Mouse (Mus musculus) forebrain, embryonic 12.5 days (tissue): ENCODE measurements around the gene Srrt. TPM values are rescaled to one million over a fixed set of nuclear protein-coding genes. Genes with fewer than 3 reads are reported as not detected.
A peak's percentile ranks its signal among the peaks of the same experiment; 100 is the strongest.

ENCODE experiments used
- ATAC-seq: fragments of 200-750 bp; cut with Nextera tagmentation; 2 replicates; pipeline ENCODE4 v1.8.0; 2017; ENCODE audit warnings: moderate TSS enrichment; ENCODE audit not compliant: low FRiP score
- H3K27ac ChIP-seq: fragments of 300-500 bp; sonication (generic); 2 replicates; pipeline ENCODE4 v1.5.1; 2016; ENCODE audit warnings: mild to moderate bottlenecking
- H3K27me3 ChIP-seq: fragments of 300-500 bp; sonication (generic); 2 replicates; pipeline ENCODE4 v1.6.1; 2016; ENCODE audit warnings: mild to moderate bottlenecking
- H3K36me3 ChIP-seq: fragments of 300-500 bp; sonication (generic); replicated peaks from 2 replicates; pipeline ENCODE4 v1.6.1; 2016; ENCODE audit warnings: mild to moderate bottlenecking
- H3K4me1 ChIP-seq: fragments of 300-500 bp; sonication (generic); 2 replicates; pipeline ENCODE4 v1.6.1; 2016
- H3K4me2 ChIP-seq: fragments of 300-500 bp; sonication (generic); 2 replicates; pipeline ENCODE4 v1.6.1; 2016; ENCODE audit warnings: mild to moderate bottlenecking, moderate library complexity
- H3K4me3 ChIP-seq: fragments of 300-500 bp; sonication (generic); replicated peaks from 2 replicates; pipeline ENCODE4 v1.5.1; 2016; ENCODE audit warnings: mild to moderate bottlenecking
- H3K9ac ChIP-seq: fragments of 300-500 bp; sonication (generic); 2 replicates; pipeline ENCODE4 v1.6.1; 2016; ENCODE audit warnings: mild to moderate bottlenecking
- H3K9me3 ChIP-seq: fragments of 300-500 bp; sonication (generic); 2 replicates; pipeline ENCODE4 v1.6.1; 2016
- WGBS: fragments of 180-500 bp; shearing (Covaris S2); methylation state at CpG from one replicate; pipeline ENCODE4 v1.1.7; 2016; 5-methylcytosine and 5-hydroxymethylcytosine counted together
- polyA plus RNA-seq: library from polyadenylated mRNA; unstranded; fragments of >200 nt; fragmentation: Nextera tagmentation; extraction: Ambion mirVana; gene quantifications from 2 replicates; pipeline ENCODE4 v1.2.1, GENCODE M21; 2016

Gene Srrt
- polyA plus RNA-seq, 1 experiment from 2014 or later: 184 TPM

GRCm38 (mm10) chr5:137306439-137307005 is 952 bp downstream of the Srrt start:
- Histone ChIP-seq H3K4me2 (peak overlapping the region; percentile 79), H3K27me3 (no peaks in the 10 kb centered on the region), H3K9ac (peak overlapping the region; percentile 97), H3K4me1 (peaks cover 40% of the 10 kb centered on the region), H3K27ac (peak overlapping the region; percentile 92), H3K9me3 (no peaks in the 10 kb centered on the region), H3K36me3 (peaks cover 62% of the 10 kb centered on the region), H3K4me3 (peak overlapping the region; percentile 91)
- ATAC-seq: no peak
- 20% methylated on average over 12 of the region's 12 CpGs for WGBS

- Histone ChIP-seq H3K9me3 (no peaks in the 10 kb centered on the region), H3K36me3 (peaks cover 65% of the 10 kb centered on the region), H3K27me3 (no peaks in the 10 kb centered on the region), H3K4me3 (peak overlapping the region; percentile 91), H3K27ac (no peak overlapping the region), H3K9ac (peak overlapping the region; percentile 97), H3K4me1 (peaks cover 40% of the 10 kb centered on the region), H3K4me2 (peak overlapping the region; percentile 79)
- ATAC-seq: no peak
- WGBS: 82% methylated on average over 3 of the region's 3 CpGs
These were observed 1.7 kb downstream of the Srrt start for GRCm38 (mm10) chr5:137305822-137306221.

DNA sequence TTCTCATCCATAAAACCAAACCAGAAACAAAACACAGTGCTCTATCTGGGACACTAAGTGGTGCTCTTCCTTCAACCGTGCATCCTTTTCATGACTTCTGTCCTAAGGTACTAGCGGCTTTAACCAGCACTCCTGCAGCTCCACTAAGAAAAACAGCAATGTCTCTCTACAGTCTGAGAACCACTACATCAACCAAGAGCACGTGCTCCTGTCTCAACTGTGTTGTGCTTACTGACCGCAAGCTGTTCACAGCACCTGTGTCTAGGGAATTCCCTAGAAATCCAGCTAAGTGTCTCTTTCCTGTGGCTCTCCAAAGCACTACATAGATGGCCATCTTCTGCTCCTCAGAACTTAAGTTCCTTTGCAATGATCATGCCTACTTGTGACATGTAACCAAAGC is 2.7 kb downstream of the Srrt start:
- H3K9me3 ChIP-seq: no peaks in the 10 kb centered on the region
- 0 out of 2 replicates have a peak overlapping the region, but pooled peaks have one; percentile 5 for H3K9ac ChIP-seq
- H3K27ac ChIP-seq: peak overlapping the region; percentile 46
- H3K36me3 ChIP-seq: peaks cover 65% of the 10 kb centered on the region
- no peaks in the 10 kb centered on the region for H3K27me3 ChIP-seq
- peak overlapping the region; percentile 7 for H3K4me3 ChIP-seq
- peak overlapping the region; percentile 79 for H3K4me2 ChIP-seq
- peaks cover 40% of the 10 kb centered on the region for H3K4me1 ChIP-seq
- 74% methylated on average over 4 of the region's 4 CpGs for WGBS
- ATAC-seq: no peak

DNA sequence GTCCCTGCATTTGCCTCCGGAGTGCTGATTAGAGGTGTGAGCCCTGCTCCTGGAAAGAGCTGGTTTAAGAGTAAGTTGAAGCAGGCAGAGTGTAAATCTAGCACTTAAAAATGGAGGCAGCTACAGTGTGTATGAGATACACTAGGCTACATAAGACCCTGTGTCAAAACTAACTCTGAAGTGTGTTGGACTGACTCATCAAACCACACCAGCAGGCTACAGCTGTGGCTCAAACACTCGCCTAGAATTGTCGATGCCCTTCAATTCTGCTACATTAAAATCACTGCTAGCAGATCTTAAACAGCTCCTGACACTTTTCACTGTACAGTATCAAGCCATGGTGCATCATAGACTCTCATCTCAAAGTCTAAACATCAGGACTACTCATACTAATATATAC is 3.3 kb downstream of the Srrt start:
- Histone ChIP-seq H3K4me2 (peak overlapping the region; percentile 4; the same call in 1 of the 2 replicates), H3K27me3 (no peaks in the 10 kb centered on the region), H3K4me3 (no peak overlapping the region), H3K9ac (0 out of 2 replicates have a peak overlapping the region, but pooled peaks have one; percentile 5), H3K27ac (no peak overlapping the region), H3K36me3 (peaks cover 65% of the 10 kb centered on the region), H3K9me3 (no peaks in the 10 kb centered on the region), H3K4me1 (peaks cover 40% of the 10 kb centered on the region)
- WGBS: 82% methylated on average over 3 of the region's 3 CpGs
- ATAC-seq: no peak

DNA sequence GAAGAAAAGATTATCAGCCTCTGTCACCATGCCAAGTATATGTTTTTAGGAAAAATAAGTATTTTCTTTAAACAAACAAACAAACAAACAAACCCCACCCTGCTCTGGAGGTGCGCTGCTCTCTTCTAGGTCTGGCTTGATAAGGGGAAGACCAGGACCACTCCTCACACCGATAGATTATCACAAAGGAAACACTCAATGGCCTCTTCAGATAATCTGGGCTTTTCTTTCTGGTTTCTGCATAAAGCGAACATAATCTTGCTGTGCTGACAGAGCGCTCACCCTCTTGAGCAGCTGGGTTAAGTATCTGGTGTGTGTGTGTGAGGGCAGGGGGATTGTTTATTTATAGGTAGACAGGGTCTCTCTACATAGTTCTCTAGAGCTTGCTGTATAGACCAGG is 3.9 kb downstream of the Srrt start:
- Histone ChIP-seq H3K36me3 (peaks cover 65% of the 10 kb centered on the region), H3K9ac (no peak overlapping the region), H3K27me3 (no peaks in the 10 kb centered on the region), H3K4me2 (peak overlapping the region; percentile 4; the same call in 1 of the 2 replicates), H3K9me3 (no peaks in the 10 kb centered on the region), H3K27ac (0 out of 2 replicates have a peak overlapping the region, but pooled peaks have one; percentile 8), H3K4me1 (peaks cover 40% of the 10 kb centered on the region), H3K4me3 (no peak overlapping the region)
- WGBS: 82% methylated on average over 4 of the region's 4 CpGs
- ATAC-seq: no peak

DNA sequence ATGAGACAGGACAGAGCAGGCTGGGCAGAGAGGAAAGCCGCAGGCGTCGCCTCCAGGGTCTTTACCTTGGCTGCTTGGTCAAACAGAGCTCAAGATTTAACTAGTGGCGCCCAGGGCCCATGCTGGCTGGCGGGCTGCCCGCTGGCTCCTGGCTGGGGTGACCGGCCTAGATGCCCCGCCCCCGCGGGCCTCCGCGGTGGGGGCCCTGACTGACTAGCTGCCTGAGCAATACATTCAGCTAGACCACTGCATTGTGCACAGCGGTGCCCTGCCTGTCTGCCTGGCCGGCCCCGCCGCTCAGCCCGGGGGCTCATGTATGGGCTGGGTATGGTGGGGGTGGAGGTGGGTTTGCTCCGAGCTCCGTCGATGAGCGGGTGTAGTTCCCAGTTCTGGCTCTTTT is 6.2 kb downstream of the Srrt start:
- Histone ChIP-seq H3K27me3 (no peaks in the 10 kb centered on the region), H3K4me1 (peaks cover 30% of the 10 kb centered on the region), H3K9me3 (no peaks in the 10 kb centered on the region), H3K4me2 (no peak overlapping the region), H3K9ac (0 out of 2 replicates have a peak overlapping the region, but pooled peaks have one; percentile 17), H3K4me3 (no peak overlapping the region), H3K27ac (no peak overlapping the region), H3K36me3 (peaks cover 86% of the 10 kb centered on the region)
- 0 out of 2 replicates have a peak, but pooled peaks have one; percentile 24 for ATAC-seq
- WGBS: 70% methylated on average over 21 of the region's 21 CpGs

- Histone ChIP-seq H3K4me2 (no peak overlapping the region), H3K4me3 (no peak overlapping the region), H3K27me3 (no peaks in the 10 kb centered on the region), H3K9ac (no peak overlapping the region), H3K27ac (no peak overlapping the region), H3K4me1 (peaks cover 21% of the 10 kb centered on the region), H3K36me3 (peaks cover 95% of the 10 kb centered on the region), H3K9me3 (no peaks in the 10 kb centered on the region)
- WGBS: 89% methylated on average over 7 of the region's 7 CpGs
- no peak for ATAC-seq
These were observed 8.2 kb downstream of the Srrt start for GRCm38 (mm10) chr5:137299240-137299639.

DNA sequence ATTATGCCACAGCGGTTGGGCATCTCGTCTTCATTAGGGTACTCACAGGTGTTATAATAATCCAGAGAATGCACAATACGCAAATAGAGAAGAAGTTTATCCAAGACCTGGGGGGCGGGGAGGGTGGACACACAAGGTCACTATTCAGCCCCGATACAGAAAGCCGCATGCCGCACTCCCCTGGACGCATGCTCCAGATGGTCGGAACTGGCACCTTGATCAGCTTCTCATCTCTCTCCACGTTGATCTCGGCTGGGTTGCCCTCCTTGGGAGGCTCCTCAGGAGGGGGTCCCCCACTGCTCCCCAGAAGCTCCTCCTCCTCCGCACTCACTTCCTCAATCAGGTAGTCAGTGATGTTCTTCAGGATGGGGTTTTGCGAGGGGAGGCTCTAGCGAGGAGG is 10.3 kb downstream of the Srrt start:
- H3K27me3 ChIP-seq: peaks cover 10% of the 10 kb centered on the region
- no peak for ATAC-seq
- no peak overlapping the region for H3K27ac ChIP-seq
- no peak overlapping the region for H3K9ac ChIP-seq
- peaks cover 74% of the 10 kb centered on the region for H3K36me3 ChIP-seq
- H3K4me2 ChIP-seq: no peak overlapping the region
- no peak overlapping the region for H3K4me3 ChIP-seq
- H3K4me1 ChIP-seq: peaks cover 25% of the 10 kb centered on the region
- H3K9me3 ChIP-seq: no peaks in the 10 kb centered on the region
- 92% methylated on average over 14 of the region's 14 CpGs for WGBS

DNA sequence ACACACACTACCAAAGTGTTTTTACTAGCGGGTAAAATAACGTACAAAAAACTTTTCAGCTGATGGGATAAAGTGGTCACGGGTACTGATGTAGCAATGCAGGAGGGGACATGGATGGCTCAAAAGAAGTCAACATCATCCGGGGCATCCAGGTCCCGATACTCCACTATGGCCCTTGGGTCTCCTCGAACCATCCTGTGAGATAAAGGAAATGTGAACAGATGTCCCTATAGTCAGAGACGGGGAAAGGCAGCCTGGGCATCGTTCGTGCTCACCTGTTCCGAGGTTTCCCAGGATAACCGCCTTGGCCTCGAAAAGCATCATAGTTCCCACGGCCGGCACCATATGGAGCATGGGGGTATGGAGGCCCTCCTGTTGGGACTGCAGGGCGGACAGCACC is 11.8 kb downstream of the Srrt start:
- Histone ChIP-seq H3K4me1 (peaks cover 25% of the 10 kb centered on the region), H3K4me3 (no peak overlapping the region), H3K9me3 (no peaks in the 10 kb centered on the region), H3K27ac (no peak overlapping the region), H3K4me2 (0 out of 2 replicates have a peak overlapping the region, but pooled peaks have one; percentile 82), H3K9ac (no peak overlapping the region), H3K36me3 (peaks cover 60% of the 10 kb centered on the region), H3K27me3 (peaks cover 24% of the 10 kb centered on the region)
- ATAC-seq: no peak
- WGBS: 91% methylated on average over 15 of the region's 15 CpGs

DNA sequence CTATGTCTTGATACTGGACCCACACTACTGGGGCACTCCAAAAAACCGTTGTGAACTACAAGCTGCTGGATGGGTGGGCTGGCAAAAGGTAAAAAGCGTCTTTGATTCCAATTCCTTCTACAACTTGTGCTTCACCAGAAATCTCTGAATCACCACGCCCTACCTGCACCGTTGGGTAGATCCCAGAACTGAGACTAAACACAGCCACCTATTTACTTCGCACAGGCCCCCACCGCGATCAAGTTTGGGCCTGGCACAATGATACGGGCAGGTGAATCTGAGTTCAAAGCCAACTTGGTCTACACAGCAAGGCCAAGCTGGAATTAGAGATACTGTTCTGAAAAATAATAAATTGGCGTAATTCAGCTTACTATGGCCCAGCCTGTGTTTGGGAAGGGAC is 12.2 kb downstream of the Srrt start:
- peaks cover 28% of the 10 kb centered on the region for H3K27me3 ChIP-seq
- H3K4me3 ChIP-seq: peak overlapping the region; percentile 47
- peaks cover 25% of the 10 kb centered on the region for H3K4me1 ChIP-seq
- ATAC-seq: no peak
- peaks cover 56% of the 10 kb centered on the region for H3K36me3 ChIP-seq
- H3K4me2 ChIP-seq: peak overlapping the region; percentile 82
- H3K9ac ChIP-seq: peak overlapping the region; percentile 64
- 76% methylated on average over 9 of the region's 9 CpGs for whole genome bisulfite sequencing
- no peaks in the 10 kb centered on the region for H3K9me3 ChIP-seq
- peak overlapping the region; percentile 93; the same call in 1 of the 2 replicates for H3K27ac ChIP-seq

DNA sequence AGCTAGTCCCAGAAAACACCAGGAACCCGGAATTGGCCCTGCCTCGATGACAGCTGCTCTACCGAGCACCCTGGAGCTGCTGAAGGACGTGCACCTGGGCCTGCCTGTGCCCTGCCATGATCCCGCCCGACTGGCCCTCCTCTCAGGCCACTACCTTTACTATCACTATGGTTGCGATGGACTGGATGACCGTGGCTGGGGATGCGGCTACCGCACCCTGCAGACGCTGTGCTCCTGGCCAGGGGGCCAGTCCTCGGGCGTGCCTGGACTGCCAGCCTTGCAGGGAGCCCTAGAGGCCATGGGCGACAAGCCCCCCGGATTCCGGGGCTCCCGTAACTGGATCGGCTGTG is 12.8 kb downstream of the Srrt start:
- Histone ChIP-seq H3K27me3 (peaks cover 34% of the 10 kb centered on the region), H3K9me3 (no peaks in the 10 kb centered on the region), H3K9ac (peak overlapping the region; percentile 64), H3K36me3 (peaks cover 50% of the 10 kb centered on the region), H3K4me2 (peak overlapping the region; percentile 82), H3K27ac (peak overlapping the region; percentile 93), H3K4me1 (peaks cover 25% of the 10 kb centered on the region), H3K4me3 (peak overlapping the region; percentile 47)
- peak; percentile 63 for ATAC-seq
- WGBS: 9% methylated on average over 18 of the region's 18 CpGs

DNA sequence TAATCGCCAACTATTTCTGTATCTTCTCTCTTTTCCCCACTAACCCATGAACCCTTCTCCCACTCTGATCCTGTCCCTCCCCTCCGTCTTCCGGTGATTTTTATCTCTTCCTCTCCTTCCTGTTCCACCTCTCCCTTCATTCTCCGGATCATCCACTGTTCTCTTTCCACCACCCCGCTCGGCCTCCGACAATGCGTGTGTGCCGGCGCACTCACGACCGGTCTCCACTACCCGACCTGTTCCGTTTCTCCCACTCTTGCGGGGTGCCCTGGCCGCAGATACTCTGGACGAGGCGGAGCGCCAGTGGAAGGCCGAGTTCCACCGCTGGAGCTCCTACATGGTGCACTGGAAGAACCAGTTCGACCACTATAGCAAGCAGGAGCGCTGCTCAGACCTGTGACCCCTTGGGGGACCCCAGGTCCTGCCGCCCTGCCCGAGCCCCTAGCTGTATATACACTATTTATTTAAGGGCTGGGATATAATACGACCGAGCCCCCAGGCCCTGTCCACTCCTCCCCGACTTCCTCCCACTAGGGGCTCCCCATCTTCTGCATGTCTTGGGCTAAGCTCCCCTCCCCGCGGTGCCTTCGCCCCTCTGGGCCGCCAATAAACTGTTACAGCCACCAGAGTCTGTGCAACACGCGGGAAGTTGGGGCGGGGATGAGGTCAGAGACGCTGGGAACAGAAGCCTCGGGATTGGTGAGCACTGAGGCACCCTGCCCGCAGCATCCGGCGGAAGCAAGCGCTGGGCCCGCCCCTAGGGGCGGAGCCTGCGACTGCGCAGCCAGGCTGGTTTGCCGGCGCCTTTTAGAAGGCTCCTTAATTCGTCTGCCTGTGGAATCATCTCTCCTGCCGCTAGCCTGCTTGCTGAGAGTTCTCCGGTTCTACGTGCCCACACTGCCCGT is 13.4 kb downstream of the Srrt start, which contains the start of gene Ufsp1:
TSS of gene Ufsp1 (plus strand) at position 791 of the 905 bp plus-strand sequence.
- Histone ChIP-seq H3K36me3 (peaks cover 43% of the 10 kb centered on the region), H3K27ac (peak within 1 kb of the TSS; percentile 93), H3K27me3 (peaks cover 40% of the 10 kb centered on the region), H3K4me1 (peaks cover 26% of the 10 kb centered on the region), H3K4me2 (peak within 1 kb of the TSS; percentile 82), H3K9ac (peak within 1 kb of the TSS; percentile 64), H3K4me3 (peak within 1 kb of the TSS; percentile 47), H3K9me3 (no peaks in the 10 kb centered on the region)
- ATAC-seq: peak; percentile 97
- WGBS: under 1% methylated on average over 52 of the region's 52 CpGs
